Mouse (Mus musculus) urinary bladder, postnatal 0 days (tissue): ENCODE data around the gene Arhgap40. TPM values are rescaled to one million over a fixed set of nuclear protein-coding genes. Genes with fewer than 3 reads are reported as not detected.

Source experiments
- polyA plus RNA-seq: library from polyadenylated mRNA; unstranded; fragments of >200 nt; fragmentation: Nextera tagmentation; extraction: Ambion mirVana; gene quantifications from 2 replicates; pipeline ENCODE4 v1.2.1, GENCODE M21; 2015

Gene Arhgap40
- polyA plus RNA-seq: 13.7 and 16.4 TPM in 2 replicates

DNA sequence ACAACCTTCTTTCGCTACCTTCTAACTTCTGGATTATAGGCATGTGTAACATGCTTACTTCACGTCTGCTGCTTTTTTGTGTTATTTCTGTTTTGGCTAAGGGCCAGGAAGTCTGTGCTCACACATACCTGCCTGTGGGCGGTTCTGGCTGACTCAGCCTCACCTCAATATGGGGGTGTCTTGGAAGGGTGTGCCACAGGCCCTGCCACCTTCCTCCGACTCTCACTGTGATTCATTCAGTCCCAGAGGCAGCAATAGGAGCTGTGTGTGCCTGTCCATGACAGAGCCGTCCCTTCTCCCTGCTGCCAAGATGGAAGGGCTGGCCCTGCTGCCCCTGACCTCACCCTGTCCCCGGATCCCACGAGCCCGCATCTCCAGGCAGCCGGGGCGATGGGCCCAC lies at the start of gene Arhgap40:
Gene Arhgap40, plus strand, starts transcription at position 269 of the 400 bp plus-strand sequence.

DNA sequence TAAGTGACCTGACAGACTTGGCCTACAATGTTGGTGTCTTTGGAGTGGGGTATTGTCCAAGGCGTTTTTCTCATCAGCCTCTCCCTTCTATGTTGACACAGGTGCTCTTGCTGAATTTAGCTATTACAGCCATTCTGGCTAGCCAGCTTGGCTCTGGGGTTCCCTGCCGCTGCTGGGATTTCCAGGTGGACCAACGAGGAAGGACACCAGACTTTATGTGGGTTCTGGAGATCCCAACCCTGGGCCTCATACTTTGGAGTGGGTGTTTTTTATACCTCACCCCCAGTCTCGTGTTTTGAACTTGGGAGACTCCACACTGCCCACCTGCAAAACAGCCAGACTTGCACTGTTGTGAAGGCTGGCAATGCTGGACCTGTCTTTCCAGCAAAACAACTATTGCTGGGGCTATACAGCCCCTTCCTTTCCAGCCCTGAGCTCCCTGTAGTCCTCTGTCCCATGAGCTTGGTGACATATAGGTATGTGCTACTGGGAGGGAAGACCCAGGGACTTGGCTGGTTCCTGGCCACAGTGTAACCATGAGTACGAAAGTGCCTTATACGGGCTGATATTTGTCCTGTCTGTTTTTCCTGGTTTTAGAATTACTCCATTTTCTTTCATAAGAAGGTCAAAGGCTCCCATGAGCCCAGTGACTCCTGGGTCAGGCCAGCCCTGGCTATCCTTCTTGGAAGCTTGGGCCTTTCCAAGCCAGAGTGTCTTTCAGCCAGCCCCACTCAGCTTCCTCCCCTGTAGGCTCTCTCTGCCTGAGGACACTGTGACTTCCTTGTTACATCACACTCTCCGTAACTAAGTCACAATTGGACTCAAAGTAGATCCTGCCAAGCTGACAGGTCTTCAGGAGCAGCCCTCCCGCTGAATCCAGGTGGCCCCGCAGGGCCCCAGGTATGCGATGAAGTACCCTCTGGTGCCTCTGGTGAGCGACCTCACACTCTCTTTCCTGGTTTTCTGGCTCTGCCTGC lies 10.5 kb upstream of the Arhgap40 start, which contains the start of gene Adig:
Gene Adig, plus strand, starts transcription at position 777 of the 977 bp plus-strand sequence.

Other genes starting within 250 kb of the Arhgap40 start
- 30.2 and 31.3 TPM in 2 replicates for gene Lbp, start 206.3 kb upstream of the Arhgap40 start, polyA plus RNA-seq
- 6.4 and 6.9 TPM in 2 replicates for gene Snhg11, start 137.2 kb upstream of the Arhgap40 start, polyA plus RNA-seq
- gene Ralgapb, start 102.9 kb upstream of the Arhgap40 start, polyA plus RNA-seq: 13.7 and 14.2 TPM in 2 replicates
- 0.76 and 1.3 TPM in 2 replicates for gene Adig, start 10.2 kb upstream of the Arhgap40 start, polyA plus RNA-seq
- not detected in 2 replicates for gene Slc32a1, start 98.0 kb downstream of the Arhgap40 start, polyA plus RNA-seq
- 4.0 and 4.5 TPM in 2 replicates for gene Actr5, start 112.1 kb downstream of the Arhgap40 start, polyA plus RNA-seq
- gene Ppp1r16b, start 152.6 kb downstream of the Arhgap40 start, polyA plus RNA-seq: 2.0 and 2.2 TPM in 2 replicates